Mouse (Mus musculus) bone marrow, adult 2 months (tissue): ENCODE measurements around the gene Ifi203.
"Not testable (repeated sequence)": the region's sequence is repeated elsewhere in the genome, so short reads cannot be mapped to it uniquely, and the experiment has no call there.

Experiments
- CTCF ChIP-seq: fragments of 200-500 bp; IDR thresholded peaks from 2 replicates; pipeline ENCODE4 v1.5.1; 2011; ENCODE audit warnings: low read length, control low read depth; ENCODE audit not compliant: control insufficient read depth, insufficient read depth
- POLR2A ChIP-seq: fragments of 200-500 bp; IDR thresholded peaks from 2 replicates; pipeline ENCODE4 v1.6.1; 2011; ENCODE audit warnings: low read depth, mild to moderate bottlenecking, control low read depth, low read length, borderline replicate concordance; ENCODE audit not compliant: control insufficient read depth

DNA sequence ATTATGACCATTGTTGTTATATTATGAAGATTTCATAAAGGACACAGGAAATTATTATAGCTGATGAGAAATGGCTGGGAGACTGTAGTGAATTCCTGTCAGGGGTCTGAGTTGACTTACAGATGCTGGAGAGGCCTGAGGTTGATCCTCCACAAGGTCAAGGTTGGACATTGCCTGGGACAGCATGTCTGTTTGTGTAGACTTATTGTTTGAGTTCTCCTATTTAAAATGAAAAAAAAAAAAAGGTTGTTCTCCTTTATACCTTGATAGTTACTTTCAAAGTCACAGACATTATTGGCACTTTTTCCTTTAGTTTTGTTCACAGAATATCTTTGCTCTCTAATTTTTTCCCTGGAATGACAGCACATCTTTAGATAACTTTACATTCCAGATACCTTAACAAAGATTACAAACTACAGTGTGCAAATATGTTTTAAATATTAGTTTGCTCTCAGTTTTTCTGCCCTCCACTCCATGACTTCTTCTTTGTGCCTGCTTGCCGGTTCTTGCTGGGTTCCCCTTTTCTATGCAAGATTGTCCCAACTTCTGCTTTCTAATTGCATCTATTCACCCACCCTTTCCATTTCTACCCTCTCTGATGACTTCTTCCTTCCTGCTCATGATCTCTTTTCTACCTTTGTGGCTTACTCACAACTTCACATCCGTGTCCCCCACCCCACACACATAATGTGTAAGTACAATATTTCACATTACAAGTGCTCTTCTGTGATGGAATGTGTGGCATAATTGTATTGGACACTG lies 55.3 kb downstream of the Ifi203 start:
- TF ChIP-seq CTCF, POLR2A: not testable (repeated sequence)
